Mouse (Mus musculus): ENCODE data around the gene Atp6v0b.

- TF ChIP-seq CTCF (IDR thresholded peaks at IDR 0.05) (no peak), EP300 (IDR thresholded peaks at IDR 0.05) (no peak)
Measured at GRCm38 (mm10) chr4:117866083-117866482, 21.1 kb downstream of the Atp6v0b start.
